Mouse (Mus musculus) left cerebral cortex, adult 9 months (tissue): Measurements from ENCODE around the gene Tmem178b.

ENCODE experiments used
- DNase-seq, 2 experiments: peaks; one replicate each; pipeline ENCODE4 v3.0.0; 2022; ENCODE audit warnings: low spot score in 2 of 2

The Tmem178b gene

DNA sequence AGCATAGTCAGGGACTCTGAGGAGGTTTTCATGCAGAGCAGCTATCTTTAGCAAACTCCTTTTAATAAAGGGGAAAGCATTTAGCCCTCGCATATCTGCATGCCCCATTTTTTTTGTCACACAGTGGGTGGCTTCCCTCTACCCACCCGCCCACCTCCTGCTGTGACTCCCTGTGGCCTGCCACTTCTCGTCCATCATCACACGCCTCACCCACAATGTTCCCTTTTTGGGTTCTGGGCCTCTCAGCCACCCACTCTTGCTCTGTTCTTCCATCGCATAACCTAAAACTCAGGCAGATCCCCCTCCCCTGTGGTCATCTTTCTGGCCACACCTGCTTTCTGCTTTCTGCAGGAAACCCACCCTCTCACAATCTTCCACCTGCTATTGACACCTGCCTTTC lies 288.3 kb downstream of the Tmem178b start:
- DNase-seq, result peak; percentile 30 to 44

GRCm38 (mm10) chr6:40173559-40173958 lies 300.5 kb downstream of the Tmem178b start:
- no peak for DNase-seq

DNA sequence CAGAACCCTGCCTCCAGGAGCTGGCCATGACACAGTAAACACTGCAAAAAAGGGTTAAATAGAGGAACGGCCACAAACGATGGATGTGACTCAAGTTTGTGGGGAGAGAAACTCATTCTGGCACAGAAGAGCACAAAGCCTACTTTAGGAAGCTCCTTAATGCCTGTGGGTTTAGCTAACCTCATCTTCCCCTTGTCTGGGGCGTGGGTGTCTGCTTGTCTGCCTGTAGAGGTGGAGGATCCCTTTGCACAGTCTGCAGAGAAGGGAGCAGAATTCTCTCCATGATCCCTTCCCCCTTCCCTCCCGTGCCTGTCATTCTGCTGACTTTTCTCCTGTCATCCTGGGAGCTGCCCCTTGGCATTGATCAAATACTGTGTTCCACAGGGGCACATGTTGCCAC lies 304.8 kb downstream of the Tmem178b start:
- DNase-seq, result peak; percentile 42 to 58

GRCm38 (mm10) chr6:40180551-40180950 lies 307.5 kb downstream of the Tmem178b start:
- DNase-seq, result no peak

DNA sequence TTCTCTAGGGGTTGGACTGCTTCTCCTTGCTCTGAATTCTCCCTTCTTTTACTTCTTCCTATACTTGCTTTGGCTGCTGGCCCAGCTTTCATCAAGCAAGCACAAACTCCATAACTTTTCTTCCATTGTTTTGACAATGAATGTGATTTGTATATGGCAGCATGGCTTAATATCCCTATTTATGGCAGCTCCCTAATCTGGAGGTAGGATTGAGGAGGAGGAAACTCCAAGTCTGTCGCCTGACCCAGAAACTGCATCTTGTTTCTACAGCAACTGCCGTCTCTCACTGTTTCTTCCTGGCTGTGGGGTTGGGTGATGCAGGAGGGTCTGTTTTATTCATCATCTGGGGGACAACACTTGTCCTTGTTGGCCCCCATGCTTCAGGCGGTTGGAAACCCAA lies 327.6 kb downstream of the Tmem178b start:
- DNase-seq, result no peak

GRCm38 (mm10) chr6:40202602-40203001 lies 329.5 kb downstream of the Tmem178b start:
- DNase-seq, result no peak

- no peak for DNase-seq
Observed at GRCm38 (mm10) chr6:40205380-40205779, 332.3 kb downstream of the Tmem178b start.

GRCm38 (mm10) chr6:40208014-40208413 lies 334.9 kb downstream of the Tmem178b start:
- DNase-seq, result no peak

DNA sequence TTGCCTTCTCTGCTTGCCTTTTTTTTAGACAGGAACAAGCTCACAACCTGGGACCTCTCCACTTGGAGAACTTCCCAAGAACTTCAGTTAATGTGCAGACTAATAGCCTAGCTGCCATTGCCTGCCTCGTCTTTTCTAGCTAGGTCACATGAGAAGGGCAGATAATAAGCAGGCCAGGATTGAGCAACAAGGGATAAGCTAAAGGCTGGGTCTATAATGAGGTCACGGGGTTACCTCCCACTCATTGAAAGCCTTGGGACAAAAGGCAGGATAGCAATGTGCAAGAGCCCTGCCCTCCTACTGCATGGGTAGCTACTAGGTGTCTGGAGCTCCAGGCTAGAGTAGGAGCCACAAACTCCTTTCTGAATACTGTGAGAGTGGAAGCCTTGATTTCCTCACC lies 336.1 kb downstream of the Tmem178b start:
- DNase-seq, result no peak

- no peak for DNase-seq
Observed at GRCm38 (mm10) chr6:40217154-40217553, 344.1 kb downstream of the Tmem178b start.

DNA sequence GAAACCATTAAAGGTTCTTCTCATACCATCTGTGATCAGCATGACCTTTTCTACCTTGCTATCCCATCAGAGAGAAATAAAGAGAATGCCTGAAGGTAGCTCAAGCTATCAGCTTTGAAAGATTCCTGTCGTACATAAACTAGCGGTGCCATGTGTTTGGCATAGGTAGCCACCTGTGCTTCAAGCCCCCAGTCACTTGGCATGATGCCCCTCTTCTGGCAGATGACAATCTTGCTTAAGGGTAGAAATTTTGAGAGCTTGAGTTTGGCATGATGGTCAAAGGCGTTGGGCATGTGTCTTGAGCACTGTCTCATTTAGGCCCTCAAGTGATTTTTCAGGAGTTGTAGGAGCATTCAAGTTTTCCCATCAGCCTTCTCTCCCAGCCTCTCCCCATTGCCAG lies 344.6 kb downstream of the Tmem178b start:
- no peak for DNase-seq

- DNase-seq, result no peak
Observed at GRCm38 (mm10) chr6:40220634-40221120, 347.6 kb downstream of the Tmem178b start.

- no peak for DNase-seq
Observed at GRCm38 (mm10) chr6:40225585-40226280, 352.7 kb downstream of the Tmem178b start.

GRCm38 (mm10) chr6:40228981-40229380 lies 355.9 kb downstream of the Tmem178b start:
- DNase-seq, result no peak

- peak in 1 of 2 experiments; percentile 50 for DNase-seq
Observed at GRCm38 (mm10) chr6:40229985-40230384, 356.9 kb downstream of the Tmem178b start.

GRCm38 (mm10) chr6:40234066-40234465 lies 361.0 kb downstream of the Tmem178b start:
- DNase-seq, result no peak

GRCm38 (mm10) chr6:40235793-40236470 lies 362.9 kb downstream of the Tmem178b start:
- peak in 1 of 2 experiments; percentile 79 for DNase-seq

DNA sequence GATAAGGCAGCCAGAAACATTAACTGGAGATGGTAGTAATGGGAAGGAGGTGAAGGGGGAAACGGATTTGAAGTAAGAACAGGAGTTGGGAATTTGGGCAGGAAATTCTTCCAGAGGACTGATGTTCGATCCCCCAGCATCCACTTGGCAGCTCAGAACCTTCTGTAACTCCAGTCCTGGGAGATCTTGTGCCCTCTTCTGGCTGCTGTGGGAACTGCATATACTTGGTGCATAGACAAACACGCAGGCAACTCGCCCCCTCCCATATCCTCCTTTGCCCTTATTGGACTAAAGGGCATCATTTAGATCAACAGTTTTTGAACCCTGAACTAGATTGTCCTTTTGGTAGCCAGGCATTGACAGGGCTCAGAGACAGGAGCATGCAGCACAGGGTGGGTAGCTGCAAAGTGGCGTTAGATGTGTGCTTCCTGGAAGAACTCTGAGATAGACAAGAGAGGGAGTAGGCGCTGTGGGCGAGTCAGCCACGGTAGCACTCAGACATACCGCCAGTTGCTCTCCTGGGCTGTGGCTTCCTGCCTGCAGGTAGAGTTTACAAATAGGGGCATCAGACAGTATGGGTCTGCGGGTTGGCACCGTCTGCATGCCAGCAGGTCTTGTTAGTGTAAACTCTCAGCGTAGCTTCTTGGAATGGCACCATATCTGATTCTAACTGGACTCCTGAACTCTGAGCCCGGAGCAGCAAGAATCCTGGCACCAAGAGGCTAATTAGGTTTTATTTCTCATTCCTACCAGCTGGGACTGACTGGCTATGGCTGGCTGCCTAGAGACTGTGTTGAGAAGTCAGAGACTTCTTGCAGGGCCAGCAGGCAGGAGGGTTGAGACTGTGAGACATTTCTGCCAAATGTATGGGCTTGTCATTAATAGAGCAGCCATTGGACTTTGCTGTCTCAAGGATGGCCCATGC lies 364.0 kb downstream of the Tmem178b start:
- DNase-seq, result peak in 1 of 2 experiments; percentile 47

DNA sequence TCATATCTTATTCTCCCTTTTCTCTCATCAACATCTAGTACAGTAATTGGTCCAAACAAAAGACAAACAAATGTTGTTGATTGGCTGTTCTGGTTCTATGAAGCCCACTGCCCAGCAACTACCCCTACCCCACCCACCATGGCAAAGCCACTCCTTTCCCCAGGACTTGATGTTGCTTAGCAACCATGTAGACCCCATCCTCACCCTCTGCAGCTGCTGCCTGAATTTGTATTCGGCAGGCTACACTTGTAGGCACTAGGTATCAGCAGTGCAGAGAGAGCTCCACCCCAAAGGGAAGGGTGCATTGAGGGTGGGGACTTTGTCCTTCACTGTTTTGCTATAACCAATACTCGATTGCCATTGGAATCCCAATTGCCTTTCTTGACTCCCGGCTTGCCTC lies 365.8 kb downstream of the Tmem178b start:
- DNase-seq, result no peak

- DNase-seq, result no peak
Observed at GRCm38 (mm10) chr6:40240671-40241070, 367.6 kb downstream of the Tmem178b start.

- DNase-seq, result no peak
Observed at GRCm38 (mm10) chr6:40247398-40247946, 374.4 kb downstream of the Tmem178b start.

DNA sequence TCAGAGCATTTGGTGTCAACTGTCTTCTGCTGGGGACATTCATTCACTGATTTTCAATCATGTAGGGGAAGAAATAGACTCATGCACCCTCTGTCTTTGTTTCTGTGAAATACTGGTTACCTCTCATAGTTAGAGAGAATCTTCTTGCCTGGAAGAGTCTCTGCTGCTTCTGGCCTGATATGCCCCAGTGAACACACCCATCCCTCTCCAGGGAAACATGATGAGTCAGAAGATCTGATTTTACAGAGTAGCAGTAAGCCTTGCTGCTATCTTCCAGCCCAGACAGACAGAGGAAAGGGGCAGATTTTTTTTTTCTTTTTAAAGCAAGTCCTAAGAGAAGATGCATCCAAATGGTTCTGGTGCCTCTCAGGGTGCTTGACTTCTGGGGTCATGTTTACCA lies 376.9 kb downstream of the Tmem178b start:
- DNase-seq, result no peak
